Mouse (Mus musculus) frontal cortex, postnatal 36 days (tissue): ENCODE results near the gene Ccdc188.
"Not testable (repeated sequence)": the region's sequence is repeated elsewhere in the genome, so short reads cannot be mapped to it uniquely, and the experiment has no call there.

Source experiments
- DNase-seq, 2 experiments: peaks; one replicate each; pipeline ENCODE4 v3.0.0; 2022; ENCODE audit warnings: low spot score in 2 of 2

Gene Ccdc188

GRCm38 (mm10) chr16:18217579-18217978, at the start of gene Ccdc188:
Gene Ccdc188, plus strand, starts transcription at chr16:18217879.
- DNase-seq: no peak

- DNase-seq: no peak
Measured at GRCm38 (mm10) chr16:18169156-18169555, 48.5 kb upstream of the Ccdc188 start.

GRCm38 (mm10) chr16:18169776-18170175, 47.9 kb upstream of the Ccdc188 start:
- DNase-seq: no peak

- peak; percentile 84 to 88 for DNase-seq
Measured at GRCm38 (mm10) chr16:18172266-18172855, 45.3 kb upstream of the Ccdc188 start.

- peak; percentile 87 to 89 for DNase-seq
Measured at GRCm38 (mm10) chr16:18173231-18173630, 44.4 kb upstream of the Ccdc188 start.

- peak; percentile 71 to 88 for DNase-seq
Measured at GRCm38 (mm10) chr16:18173788-18174187, 43.9 kb upstream of the Ccdc188 start.

GRCm38 (mm10) chr16:18175817-18176541, 41.7 kb upstream of the Ccdc188 start:
- DNase-seq: peak in 1 of 2 experiments; percentile 39

- DNase-seq: no peak
Measured at GRCm38 (mm10) chr16:18176758-18177157, 40.9 kb upstream of the Ccdc188 start.

GRCm38 (mm10) chr16:18179591-18179990, 38.1 kb upstream of the Ccdc188 start:
- DNase-seq: no peak

- DNase-seq: no peak
Measured at GRCm38 (mm10) chr16:18181398-18181797, 36.3 kb upstream of the Ccdc188 start.

- DNase-seq: no peak
Measured at GRCm38 (mm10) chr16:18182766-18183165, 34.9 kb upstream of the Ccdc188 start.

GRCm38 (mm10) chr16:18185715-18186449, 31.8 kb upstream of the Ccdc188 start:
- DNase-seq: no peak

- DNase-seq: no peak
Measured at GRCm38 (mm10) chr16:18186798-18187197, 30.9 kb upstream of the Ccdc188 start.

GRCm38 (mm10) chr16:18187221-18187620, 30.5 kb upstream of the Ccdc188 start:
- DNase-seq: no peak

- DNase-seq: no peak
Measured at GRCm38 (mm10) chr16:18191006-18191405, 26.7 kb upstream of the Ccdc188 start.

GRCm38 (mm10) chr16:18194208-18194985, 23.3 kb upstream of the Ccdc188 start:
- DNase-seq: peak in 1 of 2 experiments; percentile 47

GRCm38 (mm10) chr16:18195068-18195467, 22.6 kb upstream of the Ccdc188 start:
- peak; percentile 82 to 84 for DNase-seq

GRCm38 (mm10) chr16:18195561-18195960, 22.1 kb upstream of the Ccdc188 start:
- not testable (repeated sequence) for DNase-seq

GRCm38 (mm10) chr16:18197881-18198280, 19.8 kb upstream of the Ccdc188 start:
- DNase-seq: no peak

GRCm38 (mm10) chr16:18198365-18199098, 19.1 kb upstream of the Ccdc188 start:
- no peak for DNase-seq

- DNase-seq: no peak
Measured at GRCm38 (mm10) chr16:18200062-18200461, 17.6 kb upstream of the Ccdc188 start.
